Mouse (Mus musculus): ENCODE measurements around the gene Ltc4s. TPM values are rescaled to one million over a fixed set of nuclear protein-coding genes. Genes with fewer than 3 reads are reported as not detected.

The Ltc4s gene
- polyA plus RNA-seq (2012) = 5.5 and 12.0 TPM in 2 replicates

GRCm38 (mm10) chr11:50238324-50238723 lies at the start of gene Ltc4s:
Gene Ltc4s, minus strand, starts transcription at chr11:50238616.

GRCm38 (mm10) chr11:50210505-50211151 lies 27.8 kb downstream of the Ltc4s start, which contains the start of the genes Sqstm1 and Mgat4b:
Gene Sqstm1, minus strand, starts transcription at chr11:50210827.
Gene Mgat4b, plus strand, starts transcription at chr11:50210890.

Other genes starting within 250 kb of the Ltc4s start
- gene Rnf130, start 213.3 kb downstream of the Ltc4s start, polyA plus RNA-seq (2012) = 66.1 and 69.4 TPM in 2 replicates
- 87.5 and 102 TPM in 2 replicates for gene Tbc1d9b, start 107.2 kb downstream of the Ltc4s start, polyA plus RNA-seq (2012)
- 6.4 and 6.7 TPM in 2 replicates for gene Mrnip, start 64.2 kb downstream of the Ltc4s start, polyA plus RNA-seq (2012)
- 206 and 241 TPM in 2 replicates for gene Sqstm1, start 27.8 kb downstream of the Ltc4s start, polyA plus RNA-seq (2012)
- gene Mgat4b, start 27.7 kb downstream of the Ltc4s start, polyA plus RNA-seq (2012) = 137 and 156 TPM in 2 replicates
- gene Maml1, start 53.7 kb upstream of the Ltc4s start, polyA plus RNA-seq (2012) = 15.5 and 17.3 TPM in 2 replicates
- 66.4 and 107 TPM in 2 replicates for gene Canx, start 87.1 kb upstream of the Ltc4s start, polyA plus RNA-seq (2012)
- gene Cby3, start 115.8 kb upstream of the Ltc4s start, polyA plus RNA-seq (2012) = 0.11 and 0.84 TPM in 2 replicates
- 450 and 581 TPM in 2 replicates for gene Hnrnph1, start 138.4 kb upstream of the Ltc4s start, polyA plus RNA-seq (2012)
- 12.6 and 14.7 TPM in 2 replicates for gene Rufy1, start 192.5 kb upstream of the Ltc4s start, polyA plus RNA-seq (2012)

Measured in megakaryocyte-erythroid progenitor cell, adult 5 weeks (primary cell).